Mouse (Mus musculus): Measurements from ENCODE around the gene Padi3. TPM values are rescaled to one million over a fixed set of nuclear protein-coding genes. Genes with fewer than 3 reads are reported as not detected.

Padi3 gene
- total and polyA plus RNA-seq, 2 experiments from 2014 or later: 0.06 TPM; not detected in 1

GRCm38 (mm10) chr4:140812191-140812590 lies 1.7 kb upstream of the Padi3 start:
- H3K4me1 ChIP-seq (ENCODE audit: insufficient read depth): no peaks in the 10 kb centered on the region
- DNase-seq: no peak
- TF ChIP-seq CTCF (IDR thresholded peaks at IDR 0.05; ENCODE audit: low read depth): no peak
- H3K9ac ChIP-seq: no peak overlapping the region
- WGBS: 77% methylated on average over 8 of the region's 8 CpGs
- H3K36me3 ChIP-seq (ENCODE audit: insufficient read depth): no peaks in the 10 kb centered on the region
- H3K27ac ChIP-seq (ENCODE audit: low read depth, low read length): no peak overlapping the region
- no peaks in the 10 kb centered on the region for H3K27me3 ChIP-seq (ENCODE audit: insufficient read depth, low read length)
- ATAC-seq: no peak
- H3K4me3 ChIP-seq (ENCODE audit: low read depth, low read length): no peak overlapping the region
- H3K9me3 ChIP-seq (ENCODE audit: low read length): no peaks in the 10 kb centered on the region
- H3K4me2 ChIP-seq (ENCODE audit: low read depth): no peak overlapping the region

DNA sequence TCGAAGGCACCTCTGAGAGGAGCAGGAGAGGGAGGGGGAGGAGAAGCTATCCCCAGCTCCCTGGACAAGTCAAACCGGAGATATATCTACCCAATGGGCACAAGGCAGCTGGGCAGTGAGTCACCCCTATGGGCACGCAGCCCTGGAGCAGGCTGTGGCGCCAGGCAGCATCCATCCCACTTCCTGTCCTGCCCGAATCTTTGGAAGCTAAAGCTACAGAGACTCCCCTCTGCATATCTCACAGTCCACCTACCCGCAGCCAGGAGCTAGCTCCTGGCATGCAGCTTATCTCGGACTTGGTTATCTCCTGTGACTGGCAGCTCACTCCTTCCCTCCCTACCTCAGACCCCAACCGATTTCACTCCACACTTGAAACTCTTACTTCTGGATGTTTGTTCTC lies 1.3 kb downstream of the Padi3 start:
- Histone ChIP-seq H3K4me3 (ENCODE audit: low read depth, low read length) (no peak overlapping the region), H3K27ac (ENCODE audit: low read depth, low read length) (no peak overlapping the region), H3K36me3 (ENCODE audit: insufficient read depth) (no peaks in the 10 kb centered on the region), H3K4me2 (ENCODE audit: low read depth) (no peak overlapping the region), H3K9ac (no peak overlapping the region), H3K9me3 (ENCODE audit: low read length) (no peaks in the 10 kb centered on the region), H3K27me3 (ENCODE audit: insufficient read depth, low read length) (no peaks in the 10 kb centered on the region), H3K4me1 (ENCODE audit: insufficient read depth) (no peaks in the 10 kb centered on the region)
- TF ChIP-seq CTCF (IDR thresholded peaks at IDR 0.05; ENCODE audit: low read depth): no peak
- ATAC-seq: no peak
- 81% methylated on average over 8 of the region's 8 CpGs for WGBS
- no peak for DNase-seq

GRCm38 (mm10) chr4:140804601-140805000 lies 5.8 kb downstream of the Padi3 start:
- TF ChIP-seq CTCF (IDR thresholded peaks at IDR 0.05; ENCODE audit: low read depth): no peak
- no peak for DNase-seq
- H3K4me2 ChIP-seq (ENCODE audit: low read depth): no peak overlapping the region
- WGBS: 86% methylated on average over 9 of the region's 9 CpGs
- H3K4me3 ChIP-seq (ENCODE audit: low read depth, low read length): no peak overlapping the region
- no peaks in the 10 kb centered on the region; the same call in 1 of the 2 replicates for H3K27me3 ChIP-seq (ENCODE audit: insufficient read depth, low read length)
- H3K9ac ChIP-seq: no peak overlapping the region
- no peaks in the 10 kb centered on the region for H3K36me3 ChIP-seq (ENCODE audit: insufficient read depth)
- no peaks in the 10 kb centered on the region for H3K9me3 ChIP-seq (ENCODE audit: low read length)
- H3K27ac ChIP-seq (ENCODE audit: low read depth, low read length): no peak overlapping the region
- no peak for ATAC-seq
- H3K4me1 ChIP-seq (ENCODE audit: insufficient read depth): no peaks in the 10 kb centered on the region

- DNase-seq (no peak), ATAC-seq (no peak)
- Histone ChIP-seq H3K4me3 (ENCODE audit: low read depth, low read length) (no peak overlapping the region), H3K27ac (ENCODE audit: low read depth, low read length) (no peak overlapping the region), H3K9me3 (ENCODE audit: low read length) (no peaks in the 10 kb centered on the region), H3K4me1 (ENCODE audit: insufficient read depth) (no peaks in the 10 kb centered on the region), H3K4me2 (ENCODE audit: low read depth) (no peak overlapping the region), H3K9ac (no peak overlapping the region), H3K36me3 (ENCODE audit: insufficient read depth) (no peaks in the 10 kb centered on the region), H3K27me3 (ENCODE audit: insufficient read depth, low read length) (no peaks in the 10 kb centered on the region; the same call in 1 of the 2 replicates)
- TF ChIP-seq CTCF (IDR thresholded peaks at IDR 0.05; ENCODE audit: low read depth): no peak
- 84% methylated on average over 3 of the region's 3 CpGs for WGBS
Observed at GRCm38 (mm10) chr4:140801364-140801763, 9.1 kb downstream of the Padi3 start.

- Histone ChIP-seq H3K4me3 (ENCODE audit: low read depth, low read length) (no peak overlapping the region), H3K9ac (no peak overlapping the region), H3K36me3 (ENCODE audit: insufficient read depth) (no peaks in the 10 kb centered on the region), H3K4me2 (ENCODE audit: low read depth) (no peak overlapping the region), H3K4me1 (ENCODE audit: insufficient read depth) (no peaks in the 10 kb centered on the region), H3K9me3 (ENCODE audit: low read length) (no peaks in the 10 kb centered on the region), H3K27ac (ENCODE audit: low read depth, low read length) (no peak overlapping the region), H3K27me3 (ENCODE audit: insufficient read depth, low read length) (no peaks in the 10 kb centered on the region)
- TF ChIP-seq CTCF (IDR thresholded peaks at IDR 0.05; ENCODE audit: low read depth): no peak
- ATAC-seq (no peak), DNase-seq (no peak)
- 78% methylated on average over 3 of the region's 3 CpGs for WGBS
Observed at GRCm38 (mm10) chr4:140796786-140797185, 13.7 kb downstream of the Padi3 start.

DNA sequence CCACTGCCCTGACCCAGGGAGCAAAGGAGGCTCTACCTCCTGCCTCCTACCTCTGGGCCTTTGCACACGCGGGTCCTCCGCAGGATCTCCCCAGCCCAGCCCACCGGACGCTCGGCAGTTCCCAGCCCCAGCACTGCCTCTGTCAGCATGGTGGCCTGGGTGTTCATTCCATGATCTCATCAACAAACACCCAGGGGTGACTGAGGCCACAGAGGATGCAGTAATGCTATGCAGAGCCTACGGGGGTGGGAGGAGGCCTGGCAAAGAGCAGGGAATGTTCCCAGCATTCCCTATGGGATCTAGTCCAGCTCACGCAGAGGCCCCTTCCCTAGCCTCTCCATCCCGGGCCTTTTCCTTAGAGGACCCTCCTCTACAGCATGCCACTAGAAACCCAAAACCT lies 15.8 kb downstream of the Padi3 start:
- no peak for DNase-seq
- Histone ChIP-seq H3K4me3 (ENCODE audit: low read depth, low read length) (no peak overlapping the region), H3K9me3 (ENCODE audit: low read length) (no peaks in the 10 kb centered on the region), H3K27me3 (ENCODE audit: insufficient read depth, low read length) (no peaks in the 10 kb centered on the region), H3K36me3 (ENCODE audit: insufficient read depth) (no peaks in the 10 kb centered on the region), H3K4me2 (ENCODE audit: low read depth) (no peak overlapping the region), H3K27ac (ENCODE audit: low read depth, low read length) (no peak overlapping the region), H3K4me1 (ENCODE audit: insufficient read depth) (no peaks in the 10 kb centered on the region), H3K9ac (no peak overlapping the region)
- no peak for TF ChIP-seq CTCF (IDR thresholded peaks at IDR 0.05; ENCODE audit: low read depth)
- WGBS: 81% methylated on average over 9 of the region's 9 CpGs
- no peak for ATAC-seq

GRCm38 (mm10) chr4:140793795-140794194 lies 16.7 kb downstream of the Padi3 start:
- Histone ChIP-seq H3K36me3 (ENCODE audit: insufficient read depth) (no peaks in the 10 kb centered on the region), H3K27me3 (ENCODE audit: insufficient read depth, low read length) (no peaks in the 10 kb centered on the region), H3K4me3 (ENCODE audit: low read depth, low read length) (no peak overlapping the region), H3K4me1 (ENCODE audit: insufficient read depth) (no peaks in the 10 kb centered on the region), H3K27ac (ENCODE audit: low read depth, low read length) (no peak overlapping the region), H3K9ac (no peak overlapping the region), H3K9me3 (ENCODE audit: low read length) (no peaks in the 10 kb centered on the region), H3K4me2 (ENCODE audit: low read depth) (no peak overlapping the region)
- DNase-seq (no peak), ATAC-seq (no peak)
- peak; percentile 36 for TF ChIP-seq CTCF (IDR thresholded peaks at IDR 0.05; ENCODE audit: low read depth)
- 48% methylated on average over 9 of the region's 9 CpGs for WGBS

GRCm38 (mm10) chr4:140792584-140792983 lies 17.9 kb downstream of the Padi3 start:
- H3K36me3 ChIP-seq (ENCODE audit: insufficient read depth): no peaks in the 10 kb centered on the region
- H3K4me1 ChIP-seq (ENCODE audit: insufficient read depth): no peaks in the 10 kb centered on the region
- TF ChIP-seq CTCF (IDR thresholded peaks at IDR 0.05; ENCODE audit: low read depth): no peak
- WGBS: 93% methylated on average over 7 of the region's 7 CpGs
- DNase-seq (no peak), ATAC-seq (no peak)
- no peak overlapping the region for H3K27ac ChIP-seq (ENCODE audit: low read depth, low read length)
- no peak overlapping the region for H3K4me2 ChIP-seq (ENCODE audit: low read depth)
- H3K27me3 ChIP-seq (ENCODE audit: insufficient read depth, low read length): no peaks in the 10 kb centered on the region
- H3K9me3 ChIP-seq (ENCODE audit: low read length): no peaks in the 10 kb centered on the region
- no peak overlapping the region for H3K9ac ChIP-seq
- no peak overlapping the region for H3K4me3 ChIP-seq (ENCODE audit: low read depth, low read length)
